Mouse (Mus musculus): Measurements from ENCODE around the gene AU040320. TPM values are rescaled to one million over a fixed set of nuclear protein-coding genes. Genes with fewer than 3 reads are reported as not detected.

AU040320 gene
- polyA plus RNA-seq, 1 experiment: 72.5 TPM

GRCm38 (mm10) chr4:126779826-126780775, 26.8 kb downstream of the AU040320 start:
- DNase-seq (ENCODE audit: low read depth, low spot score): no peak

GRCm38 (mm10) chr4:126781871-126782270, 28.5 kb downstream of the AU040320 start:
- no peak for DNase-seq (ENCODE audit: low read depth, low spot score)
- WGBS: 82% methylated on average over 3 of the region's 3 CpGs

More at GRCm38 (mm10) chr4:126779826-126780775, 26.8 kb downstream of the AU040320 start:
- 84% methylated on average over 12 of the region's 12 CpGs for WGBS

- no peak for DNase-seq (ENCODE audit: low read depth, low spot score)
- 93% methylated on average over 8 of the region's 8 CpGs for WGBS
These were observed 29.2 kb downstream of the AU040320 start for GRCm38 (mm10) chr4:126782512-126782911.

- no peak for DNase-seq (ENCODE audit: low read depth, low spot score)
- WGBS: 39% methylated on average over 8 of the region's 8 CpGs
These were observed 29.7 kb downstream of the AU040320 start for GRCm38 (mm10) chr4:126782996-126783395.

GRCm38 (mm10) chr4:126792341-126793102, 39.2 kb downstream of the AU040320 start:
- 88% methylated on average over 7 of the region's 7 CpGs for WGBS
- DNase-seq (ENCODE audit: low read depth, low spot score): no peak

- WGBS: 96% methylated on average over 8 of the region's 8 CpGs
- no peak for DNase-seq (ENCODE audit: low read depth, low spot score)
These were observed 48.8 kb downstream of the AU040320 start for GRCm38 (mm10) chr4:126802174-126802573.

GRCm38 (mm10) chr4:126803268-126803873, 50.0 kb downstream of the AU040320 start:
- 25% methylated on average over 8 of the region's 8 CpGs for WGBS
- peak; percentile 75 for DNase-seq (ENCODE audit: low read depth, low spot score)

GRCm38 (mm10) chr4:126805741-126806140, 52.4 kb downstream of the AU040320 start:
- WGBS: 69% methylated on average over 4 of the region's 4 CpGs
- DNase-seq (ENCODE audit: low read depth, low spot score): no peak

- no peak for DNase-seq (ENCODE audit: low read depth, low spot score)
These were observed 53.5 kb downstream of the AU040320 start for GRCm38 (mm10) chr4:126806692-126807427.

GRCm38 (mm10) chr4:126810566-126810965, 57.2 kb downstream of the AU040320 start:
- WGBS: 78% methylated on average over 3 of the region's 3 CpGs
- no peak for DNase-seq (ENCODE audit: low read depth, low spot score)

More at GRCm38 (mm10) chr4:126806692-126807427, 53.5 kb downstream of the AU040320 start:
- 68% methylated on average over 7 of the region's 7 CpGs for WGBS

- WGBS: 69% methylated on average over 5 of the region's 5 CpGs
- DNase-seq (ENCODE audit: low read depth, low spot score): no peak
These were observed 59.9 kb downstream of the AU040320 start for GRCm38 (mm10) chr4:126813212-126813611.

- no peak for DNase-seq (ENCODE audit: low read depth, low spot score)
- WGBS: 75% methylated on average over 5 of the region's 5 CpGs
These were observed 61.5 kb downstream of the AU040320 start for GRCm38 (mm10) chr4:126814854-126815253.

GRCm38 (mm10) chr4:126822891-126823882, 69.8 kb downstream of the AU040320 start:
- DNase-seq (ENCODE audit: low read depth, low spot score): no peak

GRCm38 (mm10) chr4:126823917-126824316, 70.6 kb downstream of the AU040320 start:
- DNase-seq (ENCODE audit: low read depth, low spot score): no peak
- WGBS: 90% methylated on average over 5 of the region's 5 CpGs

More at GRCm38 (mm10) chr4:126822891-126823882, 69.8 kb downstream of the AU040320 start:
- 66% methylated on average over 9 of the region's 9 CpGs for WGBS

- 98% methylated on average over 5 of the region's 5 CpGs for WGBS
- DNase-seq (ENCODE audit: low read depth, low spot score): no peak
These were observed 77.8 kb downstream of the AU040320 start for GRCm38 (mm10) chr4:126831122-126831521.

GRCm38 (mm10) chr4:126838799-126839198, 85.5 kb downstream of the AU040320 start:
- no peak for DNase-seq (ENCODE audit: low read depth, low spot score)
- 82% methylated on average over 7 of the region's 7 CpGs for WGBS

- 27% methylated on average over 7 of the region's 7 CpGs for WGBS
- DNase-seq (ENCODE audit: low read depth, low spot score): peak; percentile 35
These were observed 86.5 kb downstream of the AU040320 start for GRCm38 (mm10) chr4:126839873-126840272.

- no peak for DNase-seq (ENCODE audit: low read depth, low spot score)
These were observed 87.7 kb downstream of the AU040320 start for GRCm38 (mm10) chr4:126840996-126841560.

More at GRCm38 (mm10) chr4:126840996-126841560, 87.7 kb downstream of the AU040320 start:
- WGBS: 94% methylated on average over 15 of the region's 15 CpGs
